Mouse (Mus musculus) heart, embryonic 15.5 days (tissue): ENCODE measurements around the gene Shank1. TPM values are rescaled to one million over a fixed set of nuclear protein-coding genes. Genes with fewer than 3 reads are reported as not detected.

Source experiments
- ATAC-seq: fragments of 200-750 bp; cut with Nextera tagmentation; replicated peaks from 2 replicates; pipeline ENCODE4 v1.8.0; 2017; ENCODE audit warnings: low read depth, moderate TSS enrichment; ENCODE audit not compliant: insufficient number of reproducible peaks, insufficient read depth, low FRiP score
- H3K27ac ChIP-seq: fragments of 300-500 bp; sonication (generic); 2 replicates; pipeline ENCODE4 v1.5.1; 2015; ENCODE audit warnings: mild to moderate bottlenecking, inconsistent platforms
- H3K27me3 ChIP-seq: fragments of 300-500 bp; sonication (generic); 2 replicates; pipeline ENCODE4 v1.6.1; 2015; ENCODE audit warnings: inconsistent platforms
- H3K36me3 ChIP-seq: fragments of 300-500 bp; sonication (generic); 2 replicates; pipeline ENCODE4 v1.6.1; 2015; ENCODE audit warnings: mild to moderate bottlenecking, inconsistent platforms
- H3K4me1 ChIP-seq: fragments of 300-500 bp; sonication (generic); replicated peaks from 2 replicates; pipeline ENCODE4 v1.6.1; 2015; ENCODE audit warnings: inconsistent platforms
- H3K4me2 ChIP-seq: fragments of 300-500 bp; sonication (generic); 2 replicates; pipeline ENCODE4 v1.6.1; 2015; ENCODE audit warnings: inconsistent platforms, mild to moderate bottlenecking, moderate library complexity
- H3K4me3 ChIP-seq: fragments of 300-500 bp; sonication (generic); 2 replicates; pipeline ENCODE4 v1.5.1; 2015; ENCODE audit warnings: mild to moderate bottlenecking, inconsistent platforms
- H3K9ac ChIP-seq: fragments of 300-500 bp; sonication (generic); 2 replicates; pipeline ENCODE4 v1.6.1; 2015; ENCODE audit warnings: mild to moderate bottlenecking, inconsistent platforms
- H3K9me3 ChIP-seq: fragments of 300-500 bp; sonication (generic); replicated peaks from 2 replicates; pipeline ENCODE4 v1.6.1; 2016; ENCODE audit warnings: inconsistent platforms
- WGBS: fragments of 180-500 bp; shearing (Covaris S2); methylation state at CpG from one replicate; pipeline ENCODE4 v1.1.7; 2015; ENCODE audit warnings: mixed read lengths; 5-methylcytosine and 5-hydroxymethylcytosine counted together
- polyA plus RNA-seq: library from polyadenylated mRNA; unstranded; fragments of >200 nt; fragmentation: Nextera tagmentation; extraction: Ambion mirVana; gene quantifications from 2 replicates; pipeline ENCODE4 v1.2.1, GENCODE M21; 2015

The Shank1 gene
- polyA plus RNA-seq, 1 experiment from 2014 or later = 0.58 TPM

- H3K27me3 ChIP-seq = peaks cover 79% of the 10 kb centered on the region
- no peaks in the 10 kb centered on the region for H3K9me3 ChIP-seq
- no peak overlapping the region for H3K27ac ChIP-seq
- peaks cover 52% of the 10 kb centered on the region for H3K4me1 ChIP-seq
- 13% methylated on average over 10 of the region's 10 CpGs for WGBS
- H3K9ac ChIP-seq = no peak overlapping the region
- 0 out of 2 replicates have a peak overlapping the region, but pooled peaks have one; percentile 4 for H3K4me3 ChIP-seq
- ATAC-seq = no peak
- no peaks in the 10 kb centered on the region for H3K36me3 ChIP-seq
- peak overlapping the region; percentile 19; the same call in 1 of the 2 replicates for H3K4me2 ChIP-seq
Measured at GRCm38 (mm10) chr7:44357531-44357930, 47.5 kb downstream of the Shank1 start.

- Histone ChIP-seq H3K36me3 (no peaks in the 10 kb centered on the region), H3K9ac (no peak overlapping the region), H3K4me3 (0 out of 2 replicates have a peak overlapping the region, but pooled peaks have one; percentile 4), H3K4me2 (no peak overlapping the region), H3K27me3 (peaks cover 74% of the 10 kb centered on the region), H3K9me3 (no peaks in the 10 kb centered on the region), H3K27ac (no peak overlapping the region), H3K4me1 (peaks cover 47% of the 10 kb centered on the region)
- 25% methylated on average over 5 of the region's 5 CpGs for WGBS
- ATAC-seq = no peak
Measured at GRCm38 (mm10) chr7:44358012-44358411, 48.0 kb downstream of the Shank1 start.

- Histone ChIP-seq H3K9ac (peak overlapping the region; percentile 61), H3K27ac (peak overlapping the region; percentile 71), H3K4me2 (peak overlapping the region; percentile 93), H3K27me3 (peaks cover 64% of the 10 kb centered on the region), H3K9me3 (no peaks in the 10 kb centered on the region), H3K36me3 (no peaks in the 10 kb centered on the region), H3K4me3 (peak overlapping the region; percentile 56), H3K4me1 (peaks cover 38% of the 10 kb centered on the region)
- no peak; the same call in 1 of the 2 replicates for ATAC-seq
- 7% methylated on average over 19 of the region's 26 CpGs for WGBS
Measured at GRCm38 (mm10) chr7:44358886-44359654, 49.0 kb downstream of the Shank1 start.

GRCm38 (mm10) chr7:44359908-44360672, 50.0 kb downstream of the Shank1 start:
- peak; percentile 85 for ATAC-seq
- peak overlapping the region; percentile 71 for H3K27ac ChIP-seq
- no peaks in the 10 kb centered on the region for H3K9me3 ChIP-seq
- H3K4me2 ChIP-seq = peak overlapping the region; percentile 93
- peak overlapping the region; percentile 56 for H3K4me3 ChIP-seq
- peak overlapping the region; percentile 61 for H3K9ac ChIP-seq
- H3K4me1 ChIP-seq = peaks cover 34% of the 10 kb centered on the region
- under 1% methylated on average over 54 of the region's 54 CpGs for WGBS
- no peaks in the 10 kb centered on the region for H3K36me3 ChIP-seq
- H3K27me3 ChIP-seq = peaks cover 53% of the 10 kb centered on the region

GRCm38 (mm10) chr7:44360792-44361301, 50.8 kb downstream of the Shank1 start:
- Histone ChIP-seq H3K36me3 (no peaks in the 10 kb centered on the region), H3K4me3 (peak overlapping the region; percentile 56), H3K27me3 (peaks cover 46% of the 10 kb centered on the region), H3K4me1 (peaks cover 34% of the 10 kb centered on the region), H3K9ac (no peak overlapping the region), H3K27ac (no peak overlapping the region), H3K4me2 (peak overlapping the region; percentile 93), H3K9me3 (no peaks in the 10 kb centered on the region)
- ATAC-seq = no peak
- 11% methylated on average over 21 of the region's 21 CpGs for WGBS

- Histone ChIP-seq H3K9me3 (no peaks in the 10 kb centered on the region), H3K4me2 (no peak overlapping the region), H3K4me1 (peaks cover 11% of the 10 kb centered on the region), H3K9ac (no peak overlapping the region), H3K36me3 (no peaks in the 10 kb centered on the region), H3K4me3 (no peak overlapping the region), H3K27me3 (0 out of 2 replicates have a peak, but pooled peaks cover 3% of the 10 kb centered on the region), H3K27ac (no peak overlapping the region)
- WGBS = 83% methylated on average over 8 of the region's 8 CpGs
- no peak for ATAC-seq
Measured at GRCm38 (mm10) chr7:44372678-44373077, 62.6 kb downstream of the Shank1 start.

GRCm38 (mm10) chr7:44373460-44373859, 63.4 kb downstream of the Shank1 start:
- peak overlapping the region; percentile 33 for H3K9ac ChIP-seq
- peak overlapping the region; percentile 59 for H3K4me3 ChIP-seq
- H3K9me3 ChIP-seq = no peaks in the 10 kb centered on the region
- ATAC-seq = no peak
- H3K27ac ChIP-seq = no peak overlapping the region
- H3K4me2 ChIP-seq = peak overlapping the region; percentile 89
- peaks cover 17% of the 10 kb centered on the region for H3K4me1 ChIP-seq
- WGBS = 8% methylated on average over 7 of the region's 7 CpGs
- H3K36me3 ChIP-seq = no peaks in the 10 kb centered on the region
- H3K27me3 ChIP-seq = 0 out of 2 replicates have a peak, but pooled peaks cover 3% of the 10 kb centered on the region

GRCm38 (mm10) chr7:44373889-44374652, 64.0 kb downstream of the Shank1 start:
- peak; percentile 84 for ATAC-seq
- H3K27me3 ChIP-seq = 0 out of 2 replicates have a peak, but pooled peaks cover 3% of the 10 kb centered on the region
- H3K27ac ChIP-seq = peak overlapping the region; percentile 45
- peak overlapping the region; percentile 52 for H3K9ac ChIP-seq
- peak overlapping the region; percentile 89 for H3K4me2 ChIP-seq
- WGBS = under 1% methylated on average over 19 of the region's 19 CpGs
- H3K9me3 ChIP-seq = no peaks in the 10 kb centered on the region
- H3K36me3 ChIP-seq = no peaks in the 10 kb centered on the region
- peak overlapping the region; percentile 59 for H3K4me3 ChIP-seq
- peaks cover 22% of the 10 kb centered on the region for H3K4me1 ChIP-seq

- Histone ChIP-seq H3K4me3 (peak overlapping the region; percentile 59), H3K27me3 (0 out of 2 replicates have a peak, but pooled peaks cover 2% of the 10 kb centered on the region), H3K27ac (peak overlapping the region; percentile 45; the same call in 1 of the 2 replicates), H3K36me3 (no peaks in the 10 kb centered on the region), H3K4me2 (peak overlapping the region; percentile 89), H3K4me1 (peaks cover 23% of the 10 kb centered on the region), H3K9me3 (no peaks in the 10 kb centered on the region), H3K9ac (peak overlapping the region; percentile 52)
- ATAC-seq = no peak
- WGBS = 9% methylated on average over 5 of the region's 5 CpGs
Measured at GRCm38 (mm10) chr7:44374756-44375155, 64.7 kb downstream of the Shank1 start.

- H3K4me1 ChIP-seq = peaks cover 23% of the 10 kb centered on the region
- H3K27me3 ChIP-seq = no peaks in the 10 kb centered on the region
- no peak for ATAC-seq
- no peak overlapping the region for H3K27ac ChIP-seq
- no peak overlapping the region for H3K4me3 ChIP-seq
- no peaks in the 10 kb centered on the region for H3K36me3 ChIP-seq
- H3K9ac ChIP-seq = no peak overlapping the region
- H3K9me3 ChIP-seq = no peaks in the 10 kb centered on the region
- H3K4me2 ChIP-seq = peak overlapping the region; percentile 89
- 14% methylated on average over 10 of the region's 10 CpGs for WGBS
Measured at GRCm38 (mm10) chr7:44375207-44375606, 65.2 kb downstream of the Shank1 start.
